ENCODE assay signal across 8 mouse cellular contexts in genomic region chr3:88771189-88771940, GRCm38 (mm10). TPM values are rescaled to one million over a fixed set of nuclear protein-coding genes. Genes with fewer than 3 reads are reported as not detected.
DNase-seq lines count a peak whose midpoint lies in the region; ATAC-seq lines count a peak whose summit lies in the region.
"Not testable (repeated sequence)": the region's sequence is repeated elsewhere in the genome, so short reads cannot be mapped to it uniquely, and the experiment has no call there.

No protein-coding gene starts in this region.

- H3K4me1 ChIP-seq in hindbrain, embryonic 15.5 days (replicated peaks); lung, embryonic 15.5 days; neural tube, embryonic 13.5 days (replicated peaks): not testable (repeated sequence)

- peak overlapping the region; percentile 93 for H3K27ac ChIP-seq in hindbrain, embryonic 15.5 days (replicated peaks)
- peak overlapping the region; percentile 66 for H3K27ac ChIP-seq in lung, embryonic 15.5 days
- peak overlapping the region; percentile 94 for H3K27ac ChIP-seq in neural tube, embryonic 13.5 days (replicated peaks)

- not testable (repeated sequence) for H3K9me3 ChIP-seq in hindbrain, embryonic 15.5 days; lung, embryonic 15.5 days; neural tube, embryonic 13.5 days

- peak; percentile 67 for DNase-seq in T-cell, adult 2 months (ENCODE audit: low spot score)
- DNase-seq in gastrocnemius, adult 18-20 months (ENCODE audit: low spot score), result peak; percentile 30
- DNase-seq in layer of hippocampus, postnatal 25 days (ENCODE audit: extremely low spot score in 1 of 2, low spot score in 1 of 2), result peak; percentile 43 to 61
- DNase-seq in testis, postnatal 14 days (ENCODE audit: low spot score), result peak; percentile 58

- ATAC-seq in common myeloid progenitor, adult 5-6 weeks (replicated peaks; ENCODE audit: low read depth, poor library complexity, severe bottlenecking), result peak; percentile 59
- ATAC-seq in hindbrain, embryonic 15.5 days (ENCODE audit: low FRiP score, low read depth), result peak; percentile 83
- ATAC-seq in lung, embryonic 15.5 days (ENCODE audit: borderline replicate concordance, extremely low read depth, low FRiP score, low TSS enrichment), result peak; percentile 74
- ATAC-seq in neural tube, embryonic 13.5 days (ENCODE audit: low read depth), result peak; percentile 78

- not testable (repeated sequence) for H3K36me3 ChIP-seq in hindbrain, embryonic 15.5 days; lung, embryonic 15.5 days; neural tube, embryonic 13.5 days

- WGBS in hindbrain, embryonic 15.5 days, result under 1% methylated on average over 22 of the region's 28 CpGs
- 2% methylated on average over 20 of the region's 28 CpGs for WGBS in lung, embryonic 15.5 days
- 0% methylated on average over 16 of the region's 28 CpGs for WGBS in neural tube, embryonic 13.5 days

- H3K4me3 ChIP-seq in hindbrain, embryonic 15.5 days, result peak overlapping the region; percentile 54
- peak overlapping the region; percentile 31 for H3K4me3 ChIP-seq in lung, embryonic 15.5 days
- H3K4me3 ChIP-seq in neural tube, embryonic 13.5 days, result peak overlapping the region; percentile 53

- not testable (repeated sequence) for H3K27me3 ChIP-seq in hindbrain, embryonic 15.5 days; lung, embryonic 15.5 days; neural tube, embryonic 13.5 days

- peak overlapping the region; percentile 50 for H3K4me2 ChIP-seq in hindbrain, embryonic 15.5 days
- H3K4me2 ChIP-seq in lung, embryonic 15.5 days, result peak overlapping the region; percentile 56
- peak overlapping the region; percentile 52 for H3K4me2 ChIP-seq in neural tube, embryonic 13.5 days

- H3K9ac ChIP-seq in hindbrain, embryonic 15.5 days, result peak overlapping the region; percentile 62
- H3K9ac ChIP-seq in lung, embryonic 15.5 days, result not testable (repeated sequence)
- H3K9ac ChIP-seq in neural tube, embryonic 13.5 days, result peak overlapping the region; percentile 79

RNA-seq across cellular contexts. Expression of gene Syt11, which starts 3.6 kb away (rescaled TPM):
- total RNA-seq in common myeloid progenitor, adult 5-6 weeks (2017), result 0.82 and 1.3 TPM in 2 replicates
- 1 to 10 TPM; 3.7 to 4.6 TPM for total RNA-seq in gastrocnemius, adult 18-20 months (2021)
- 220 and 239 TPM in 2 replicates for polyA plus RNA-seq in hindbrain, embryonic 15.5 days (2015; fragmentation: Nextera tagmentation; extraction: Ambion mirVana)
- total RNA-seq in layer of hippocampus, postnatal 25 days (2021), result 100 to 1,000 TPM; 502 to 559 TPM
- polyA plus RNA-seq in lung, embryonic 15.5 days (2015; fragmentation: Nextera tagmentation; extraction: Ambion mirVana), result 7.5 and 7.7 TPM in 2 replicates
- polyA plus RNA-seq in neural tube, embryonic 13.5 days (2015; fragmentation: Nextera tagmentation; extraction: Ambion mirVana), result 234 and 259 TPM in 2 replicates

RNA-seq across cellular contexts. Expression of gene Rit1, which starts 54.7 kb away (rescaled TPM):
- total RNA-seq in common myeloid progenitor, adult 5-6 weeks (2017), result 15.3 TPM in 2 replicates
- 10 to 100 TPM; 18.0 to 22.4 TPM for total RNA-seq in gastrocnemius, adult 18-20 months (2021)
- polyA plus RNA-seq in hindbrain, embryonic 15.5 days (2015; fragmentation: Nextera tagmentation; extraction: Ambion mirVana), result 64.4 and 66.8 TPM in 2 replicates
- 10 to 100 TPM; 45.3 to 46.9 TPM for total RNA-seq in layer of hippocampus, postnatal 25 days (2021)
- 58.3 and 62.8 TPM in 2 replicates for polyA plus RNA-seq in lung, embryonic 15.5 days (2015; fragmentation: Nextera tagmentation; extraction: Ambion mirVana)
- 60.7 and 65.0 TPM in 2 replicates for polyA plus RNA-seq in neural tube, embryonic 13.5 days (2015; fragmentation: Nextera tagmentation; extraction: Ambion mirVana)

Comparison
In these comparisons a context has a peak if more than half of its experiments do, and no peak if none do; other contexts are left out.
1. Peak in every context shown above with its lines: DNase-seq, ATAC-seq, H3K4me3 ChIP-seq and H3K27ac ChIP-seq.
2. RNA of gene Syt11, which starts 3.6 kb away (total RNA-seq): 502 to 559 TPM in layer of hippocampus, postnatal 25 days; 3.7 to 4.6 TPM in gastrocnemius, adult 18-20 months and 0.82 to 1.3 TPM in common myeloid progenitor, adult 5-6 weeks; every median in the first group is over 10 times any median in the second.